Mouse (Mus musculus) CH12.LX (cell line): ENCODE data around the gene E430018J23Rik. TPM values are rescaled to one million over a fixed set of nuclear protein-coding genes. Genes with fewer than 3 reads are reported as not detected.

Experiments used
- DNase-seq: peaks from one replicate; pipeline ENCODE4 v3.0.0-alpha.2; 2013; ENCODE audit errors: extremely low read depth
- H3K27ac ChIP-seq: 2 replicates; pipeline ENCODE4 v1.5.1; 2012; ENCODE audit warnings: low read depth, mild to moderate bottlenecking, control low read depth, moderate library complexity; ENCODE audit not compliant: insufficient read depth
- H3K27me3 ChIP-seq: replicated peaks from 2 replicates; pipeline ENCODE3; 2012; ENCODE audit warnings: inconsistent platforms
- H3K36me3 ChIP-seq, 2 experiments: replicated peaks in 1 of 2; 2 replicates each; pipeline versions ENCODE3 to v1.6.1; 2012; ENCODE audit warnings: inconsistent platforms in 1 of 2, low read length in 1 of 2, mild to moderate bottlenecking in 1 of 2, mixed read lengths in 1 of 2, moderate library complexity in 1 of 2; ENCODE audit not compliant: control insufficient read depth in 1 of 2, insufficient read depth in 1 of 2
- H3K4me1 ChIP-seq, 2 experiments: 2 replicates each; pipeline ENCODE4 v1.6.1; 2012; ENCODE audit warnings: inconsistent platforms in 1 of 2, moderate library complexity in 1 of 2; ENCODE audit not compliant: insufficient read depth in 2 of 2, control insufficient read depth in 1 of 2
- H3K4me2 ChIP-seq: 2 replicates; pipeline ENCODE4 v1.6.1; 2012; ENCODE audit warnings: low read depth, mild to moderate bottlenecking, control low read depth; ENCODE audit not compliant: poor library complexity, insufficient read depth, severe bottlenecking
- H3K4me3 ChIP-seq, 3 experiments: fragments of 150-350 bp in 1 of 3; sonication (generic) in 1 of 3; replicated peaks in 1 of 3; 2 replicates each; pipeline versions ENCODE3 to v1.5.1; 2011 to 2012; ENCODE audit warnings: low read depth in 2 of 3, low read length in 2 of 3, mild to moderate bottlenecking in 2 of 3, moderate library complexity in 2 of 3, control low read depth in 1 of 3, improper control_type of control experiment in 1 of 3, inconsistent platforms in 1 of 3, mixed read lengths in 1 of 3; ENCODE audit not compliant: poor library complexity in 1 of 3
- H3K79me2 ChIP-seq: replicated peaks from 2 replicates; pipeline ENCODE4 v1.6.1; 2012; ENCODE audit warnings: mild to moderate bottlenecking, moderate library complexity; ENCODE audit not compliant: control insufficient read depth, poor library complexity, insufficient read depth, severe bottlenecking; ENCODE audit errors: extremely low read depth
- H3K9ac ChIP-seq: 2 replicates; pipeline ENCODE4 v1.6.1; 2012; ENCODE audit warnings: low read depth, mild to moderate bottlenecking, control low read depth, moderate library complexity; ENCODE audit not compliant: insufficient read depth
- H3K9me3 ChIP-seq: replicated peaks from 2 replicates; pipeline ENCODE3; 2012; ENCODE audit warnings: low read length, inconsistent platforms, mixed read lengths
- CHD1 ChIP-seq: IDR thresholded peaks from 2 replicates; pipeline ENCODE4 v1.6.1; 2012; ENCODE audit warnings: low read depth, low read length, improper control_type of control experiment, inconsistent platforms
- CHD2 ChIP-seq: IDR thresholded peaks from 2 replicates; pipeline ENCODE4 v1.6.1; 2011; ENCODE audit warnings: low read length, improper control_type of control experiment
- CTCF ChIP-seq, 2 experiments: IDR thresholded peaks in 1 of 2; conservative IDR thresholded peaks in 1 of 2; 2 replicates each; pipeline ENCODE4 v1.5.1; 2011 to 2012; ENCODE audit warnings: low read depth in 2 of 2, low read length in 2 of 2, improper control_type of control experiment in 1 of 2, inconsistent platforms in 1 of 2, mild to moderate bottlenecking in 1 of 2, moderate library complexity in 1 of 2
- E2F4 ChIP-seq: IDR thresholded peaks from 2 replicates; pipeline ENCODE4 v1.6.1; 2011; ENCODE audit warnings: low read depth, low read length, improper control_type of control experiment; ENCODE audit not compliant: insufficient replicate concordance
- EP300 ChIP-seq: IDR thresholded peaks from 2 replicates; pipeline ENCODE4 v1.6.1; 2011; ENCODE audit warnings: low read length, improper control_type of control experiment
- GABPA ChIP-seq: IDR thresholded peaks from 2 replicates; pipeline ENCODE4 v1.6.1; 2012; ENCODE audit warnings: low read depth, low read length, improper control_type of control experiment, inconsistent platforms; ENCODE audit not compliant: insufficient replicate concordance
- HCFC1 ChIP-seq: IDR thresholded peaks from 2 replicates; pipeline ENCODE4 v1.6.1; 2012; ENCODE audit warnings: low read depth, mild to moderate bottlenecking, inconsistent platforms, low read length, improper control_type of control experiment
- IRF4 ChIP-seq: IDR thresholded peaks from 2 replicates; pipeline ENCODE4 v1.6.1; 2014; ENCODE audit warnings: low read depth, mild to moderate bottlenecking, inconsistent platforms, low read length, improper control_type of control experiment
- JUN ChIP-seq: IDR thresholded peaks from 2 replicates; pipeline ENCODE4 v1.6.1; 2011; ENCODE audit warnings: low read depth, mild to moderate bottlenecking, low read length, improper control_type of control experiment, moderate library complexity; ENCODE audit not compliant: insufficient read depth
- JUND ChIP-seq: conservative IDR thresholded peaks from 2 replicates; pipeline ENCODE4 v1.6.1; 2011; ENCODE audit warnings: low read depth, low read length, improper control_type of control experiment
- MAFK ChIP-seq: IDR thresholded peaks from 2 replicates; pipeline ENCODE4 v1.6.1; 2011; ENCODE audit warnings: low read length, improper control_type of control experiment; ENCODE audit not compliant: insufficient replicate concordance
- MAX ChIP-seq: IDR thresholded peaks from 2 replicates; pipeline ENCODE4 v1.6.1; 2011; ENCODE audit warnings: low read length, improper control_type of control experiment
- MEF2A ChIP-seq: IDR thresholded peaks from 2 replicates; pipeline ENCODE4 v1.6.1; 2014; ENCODE audit warnings: low read depth, mild to moderate bottlenecking, inconsistent platforms, low read length, improper control_type of control experiment, borderline replicate concordance
- MXI1 ChIP-seq: IDR thresholded peaks from 2 replicates; pipeline ENCODE4 v1.6.1; 2011; ENCODE audit warnings: mild to moderate bottlenecking, low read depth, low read length, improper control_type of control experiment
- MYC ChIP-seq: IDR thresholded peaks from 2 replicates; pipeline ENCODE4 v1.6.1; 2011; ENCODE audit warnings: low read depth, mild to moderate bottlenecking, improper control_type of control experiment, low read length
- NELFE ChIP-seq: IDR thresholded peaks from 2 replicates; pipeline ENCODE4 v1.6.1; 2011; ENCODE audit warnings: low read depth, low read length, improper control_type of control experiment
- NRF1 ChIP-seq: IDR thresholded peaks from 2 replicates; pipeline ENCODE4 v1.6.1; 2014; ENCODE audit warnings: low read depth, mild to moderate bottlenecking, inconsistent platforms, low read length, improper control_type of control experiment, moderate library complexity
- POLR2AphosphoS2 ChIP-seq: IDR thresholded peaks from 2 replicates; pipeline ENCODE4 v1.6.1; 2011; ENCODE audit warnings: low read depth, low read length, improper control_type of control experiment
- RAD21 ChIP-seq: IDR thresholded peaks from 2 replicates; pipeline ENCODE4 v1.6.1; 2011; ENCODE audit warnings: low read depth, mild to moderate bottlenecking, low read length, improper control_type of control experiment, moderate library complexity
- SIN3A ChIP-seq: IDR thresholded peaks from 2 replicates; pipeline ENCODE4 v1.6.1; 2012; ENCODE audit warnings: low read length, improper control_type of control experiment, inconsistent platforms
- SMC3 ChIP-seq: IDR thresholded peaks from 2 replicates; pipeline ENCODE4 v1.6.1; 2011; ENCODE audit warnings: low read depth, low read length, improper control_type of control experiment
- TCF12 ChIP-seq: IDR thresholded peaks from 2 replicates; pipeline ENCODE4 v1.6.1; 2014; ENCODE audit warnings: low read depth, mild to moderate bottlenecking, inconsistent platforms, low read length, improper control_type of control experiment
- ZKSCAN1 ChIP-seq: IDR thresholded peaks from 2 replicates; pipeline ENCODE4 v1.6.1; 2012; ENCODE audit warnings: low read depth, inconsistent platforms, low read length, improper control_type of control experiment, borderline replicate concordance
- ZNF384 ChIP-seq: IDR thresholded peaks from 2 replicates; pipeline ENCODE4 v1.6.1; 2012; ENCODE audit warnings: low read depth, low read length, improper control_type of control experiment, inconsistent platforms
- dilution Hi-C: fragments of 300-500 bp; cut with MboI; formaldehyde crosslinking; loops from 2 replicates; pipeline ENCODE4 v1.14.3; 2020; ENCODE audit warnings: low sequenced_read_pairs; ENCODE audit not compliant: extremely low pct_unique_long_range_greater_than_20kb, extremely low pct_ligation_motif_present
- in situ Hi-C: fragments of 300-500 bp; cut with MboI; formaldehyde crosslinking; loops from 3 replicates; pipeline ENCODE4 v1.14.3; 2019; ENCODE audit warnings: low sequenced_read_pairs, low pct_ligation_motif_present, low pct_unique_long_range_greater_than_20kb, mixed read lengths
- polyA plus RNA-seq: library from polyadenylated mRNA; unstranded; fragments of >175 nt; gene quantifications from 2 replicates; pipeline ENCODE4 v1.2.1, GENCODE M21; 2012; ENCODE audit warnings: low read depth; ENCODE audit not compliant: insufficient read length
- total RNA-seq, 2 experiments: library from RNA; depleted of rRNA; stranded (reverse); fragments of 300-350 nt in 1 of 2; fragments of >200 nt in 1 of 2; gene quantifications; 2 replicates each; pipeline ENCODE4 v1.2.3; 2012 to 2014

The E430018J23Rik gene
- total and polyA plus RNA-seq, 3 experiments: 3.8 to 9.2 (median 8.9) TPM

DNA sequence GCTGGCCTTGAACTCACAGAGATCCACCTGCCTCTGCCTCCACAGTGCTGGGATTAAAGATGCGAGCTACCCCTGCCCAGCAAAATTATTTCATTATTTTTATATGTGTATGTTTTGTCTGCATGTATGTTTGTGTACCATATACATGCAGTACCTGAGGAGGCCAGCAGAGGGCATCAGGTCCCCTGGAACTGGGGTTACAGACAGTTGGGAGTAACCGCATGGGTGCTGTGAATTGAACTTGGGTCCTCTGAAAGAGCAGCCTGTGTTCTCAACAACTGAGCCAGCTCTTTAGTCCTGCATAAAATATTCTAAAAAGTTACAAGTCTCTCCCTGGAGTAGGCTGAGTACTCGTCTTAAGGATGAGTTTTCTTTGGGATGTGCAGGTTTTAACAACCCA is 44.3 kb upstream of the E430018J23Rik start:
- dilution Hi-C loops (no loop called here), in situ Hi-C loops (no loop called here)
- H3K27me3 ChIP-seq: no peaks in the 10 kb centered on the region
- TF ChIP-seq SMC3: peak; percentile 34
- TF ChIP-seq HCFC1: no peak
- TF ChIP-seq CTCF (conservative IDR thresholded peaks at IDR 0.05 in 1 of 2, IDR thresholded peaks at IDR 0.05 in 1 of 2; ENCODE audit: low read depth in 2 of 2, low read length in 2 of 2): peak; percentile 18 to 50; a peak in 2 of 4 replicates
- peak; percentile 43 for TF ChIP-seq RAD21
- no peak for TF ChIP-seq NRF1
- TF ChIP-seq, all 38 proteins: peak for 3
- peak; percentile 28 for DNase-seq
- H3K4me3 ChIP-seq: no peak overlapping the region
- no peak overlapping the region for H3K27ac ChIP-seq
- no peaks in the 10 kb centered on the region for H3K79me2 ChIP-seq
- H3K9me3 ChIP-seq: peaks cover 13% of the 10 kb centered on the region
- H3K9ac ChIP-seq: no peak overlapping the region
- H3K4me2 ChIP-seq: no peak overlapping the region
- peaks cover 0 to 7% of the 10 kb centered on the region in 2 experiments; a peak in 1 of 4 replicates for H3K4me1 ChIP-seq
- peaks cover 0 to 6% of the 10 kb centered on the region in 2 experiments for H3K36me3 ChIP-seq

DNA sequence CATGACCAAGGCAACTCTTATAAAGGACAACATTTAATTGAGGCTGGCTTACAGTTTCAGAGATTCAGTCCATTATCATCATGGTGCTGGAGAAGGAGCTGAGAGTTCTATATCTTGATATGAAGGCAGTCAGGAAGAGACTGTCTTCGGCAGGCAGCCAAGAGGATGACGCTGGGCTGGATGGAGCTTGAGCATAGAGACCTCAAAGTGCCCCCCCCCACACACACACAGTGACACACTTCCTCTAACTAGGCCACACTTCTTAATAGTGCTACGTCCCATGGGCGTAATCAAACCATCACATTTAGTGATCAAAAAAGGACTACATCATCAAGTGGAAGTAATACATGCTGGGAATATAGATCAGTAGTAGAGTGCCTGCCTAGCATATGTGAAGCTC is 41.8 kb upstream of the E430018J23Rik start:
- Histone ChIP-seq H3K4me1 (peaks cover 0 to 5% of the 10 kb centered on the region in 2 experiments; a peak in 1 of 4 replicates), H3K27ac (no peak overlapping the region), H3K36me3 (no peaks in the 10 kb centered on the region), H3K9ac (no peak overlapping the region), H3K79me2 (no peaks in the 10 kb centered on the region), H3K4me2 (no peak overlapping the region), H3K4me3 (no peak overlapping the region), H3K27me3 (no peaks in the 10 kb centered on the region), H3K9me3 (peaks cover 13% of the 10 kb centered on the region)
- in situ Hi-C loops (no loop called here), dilution Hi-C loops (no loop called here)
- TF ChIP-seq CHD2: no peak
- no peak for TF ChIP-seq MYC
- no peak for TF ChIP-seq E2F4
- no peak for TF ChIP-seq POLR2AphosphoS2
- TF ChIP-seq TCF12: no peak
- no peak for TF ChIP-seq MAX
- no peak for TF ChIP-seq HCFC1
- no peak for TF ChIP-seq ZKSCAN1
- no peak for TF ChIP-seq NELFE
- TF ChIP-seq CHD1: no peak
- no peak for TF ChIP-seq ZNF384
- TF ChIP-seq GABPA: no peak
- DNase-seq: no peak

DNA sequence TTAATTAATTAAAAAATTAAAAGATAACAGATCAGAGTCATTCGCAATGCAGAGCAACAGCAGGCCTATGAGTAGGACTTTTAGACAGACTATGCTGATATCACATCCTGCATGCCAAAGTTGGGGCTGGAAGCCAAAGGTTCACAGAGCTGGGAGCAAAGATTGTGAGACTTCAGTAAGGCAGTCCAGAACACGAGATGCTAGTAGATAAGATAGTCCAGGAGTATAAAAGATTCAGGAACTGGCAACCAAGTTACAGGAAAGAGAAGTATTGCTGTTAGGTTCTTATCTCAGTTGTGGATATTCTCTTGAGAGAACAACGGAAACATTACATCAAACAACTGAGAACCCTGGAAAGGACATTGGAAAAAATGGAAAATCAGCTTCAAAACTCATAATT is 32.9 kb upstream of the E430018J23Rik start:
- H3K36me3 ChIP-seq: no peaks in the 10 kb centered on the region
- no peak for TF ChIP-seq IRF4
- TF ChIP-seq MEF2A: no peak
- no peak for TF ChIP-seq JUND
- no peak for TF ChIP-seq MXI1
- TF ChIP-seq TCF12: no peak
- TF ChIP-seq EP300: no peak
- no peak for TF ChIP-seq MAFK
- TF ChIP-seq ZNF384: no peak
- TF ChIP-seq MYC: no peak
- no peak for TF ChIP-seq SIN3A
- TF ChIP-seq JUN: no peak
- no peak for TF ChIP-seq GABPA
- TF ChIP-seq NRF1: no peak
- TF ChIP-seq HCFC1: no peak
- TF ChIP-seq, all 38 proteins: peak for 0
- no peak for DNase-seq
- H3K27ac ChIP-seq: no peak overlapping the region
- peaks cover under 1% of the 10 kb centered on the region; the same call in 1 of the 2 replicates for H3K79me2 ChIP-seq
- H3K9me3 ChIP-seq: peaks cover 5% of the 10 kb centered on the region
- dilution Hi-C loops (no loop called here), in situ Hi-C loops (no loop called here)
- no peak overlapping the region for H3K4me3 ChIP-seq
- H3K4me1 ChIP-seq: peaks cover 4 to 8% of the 10 kb centered on the region in 2 experiments; a peak in 2 of 4 replicates
- H3K9ac ChIP-seq: no peak overlapping the region
- H3K27me3 ChIP-seq: peaks cover 8% of the 10 kb centered on the region
- H3K4me2 ChIP-seq: no peak overlapping the region
